Mouse (Mus musculus) limb, embryonic 14.5 days (tissue): ENCODE measurements around the gene Chac1. TPM values are rescaled to one million over a fixed set of nuclear protein-coding genes. Genes with fewer than 3 reads are reported as not detected.

ENCODE experiments used
- ATAC-seq: fragments of 200-750 bp; cut with Nextera tagmentation; 2 replicates; pipeline ENCODE4 v1.8.0; 2017; ENCODE audit warnings: low read depth, moderate number of reproducible peaks, moderate TSS enrichment; ENCODE audit not compliant: low FRiP score
- DNase-seq: peaks from one replicate; pipeline ENCODE4 v3.0.0-alpha.2; 2015; ENCODE audit warnings: low spot score
- H3K27ac ChIP-seq: fragments of 300-500 bp; sonication (generic); replicated peaks from 2 replicates; pipeline ENCODE4 v1.5.1; 2014; ENCODE audit warnings: low read depth, mild to moderate bottlenecking, low read length, moderate library complexity, mixed read lengths
- H3K27me3 ChIP-seq: fragments of 300-500 bp; sonication (generic); 2 replicates; pipeline ENCODE4 v1.6.1; 2014; ENCODE audit warnings: low read length, mixed read lengths; ENCODE audit not compliant: control insufficient read depth, insufficient read depth
- H3K36me3 ChIP-seq: fragments of 300-500 bp; sonication (generic); 2 replicates; pipeline ENCODE4 v1.6.1; 2014; ENCODE audit warnings: mild to moderate bottlenecking, low read length, moderate library complexity, mixed read lengths; ENCODE audit not compliant: control insufficient read depth, insufficient read depth
- H3K4me1 ChIP-seq: fragments of 300-500 bp; sonication (generic); 2 replicates; pipeline ENCODE4 v1.6.1; 2014; ENCODE audit warnings: antibody characterized with exemption, low read length, mixed read lengths; ENCODE audit not compliant: control insufficient read depth, insufficient read depth
- H3K4me2 ChIP-seq: fragments of 300-500 bp; sonication (generic); replicated peaks from 2 replicates; pipeline ENCODE4 v1.6.1; 2014; ENCODE audit warnings: low read depth, mild to moderate bottlenecking, low read length, moderate library complexity; ENCODE audit not compliant: severe bottlenecking
- H3K4me3 ChIP-seq: fragments of 300-500 bp; sonication (generic); replicated peaks from 2 replicates; pipeline ENCODE4 v1.5.1; 2014; ENCODE audit warnings: low read length
- H3K9ac ChIP-seq: fragments of 300-500 bp; sonication (generic); 2 replicates; pipeline ENCODE4 v1.6.1; 2014; ENCODE audit warnings: mild to moderate bottlenecking, low read depth, low read length, moderate library complexity; ENCODE audit not compliant: severe bottlenecking
- H3K9me3 ChIP-seq: fragments of 300-500 bp; sonication (generic); 2 replicates; pipeline ENCODE4 v1.6.1; 2016; ENCODE audit warnings: low read length; ENCODE audit not compliant: control insufficient read depth
- POLR2A ChIP-seq: fragments of 200-500 bp; IDR thresholded peaks from 2 replicates; pipeline ENCODE4 v1.8.0; 2012; ENCODE audit warnings: inconsistent platforms, mild to moderate bottlenecking, moderate library complexity, borderline replicate concordance; ENCODE audit not compliant: insufficient read depth, insufficient read length; ENCODE audit errors: extremely low read depth
- WGBS: fragments of 180-500 bp; shearing (Covaris S2); extraction: QIAGEN DNeasy Blood & Tissue Kit; methylation state at CpG from one replicate; pipeline ENCODE4 v1.1.7; 2014; 5-methylcytosine and 5-hydroxymethylcytosine counted together
- polyA plus RNA-seq, 2 experiments: library from polyadenylated mRNA; depleted of rRNA in 1 of 2; stranded (reverse) in 1 of 2; unstranded in 1 of 2; fragments of >200 nt; fragmentation: Nextera tagmentation in 1 of 2; extraction: Ambion mirVana in 1 of 2; gene quantifications; 2 replicates each; pipeline versions ENCODE4 v1.2.1 to v1.2.3; 2012 to 2014

Chac1 gene
- polyA plus RNA-seq, 2 experiments, result 0.48 to 0.94 TPM

- no peak for TF ChIP-seq POLR2A
- ATAC-seq, result peak; percentile 24; the same call in 1 of the 2 replicates
- Histone ChIP-seq H3K27me3 (peaks cover 85% of the 10 kb centered on the region), H3K4me1 (peaks cover 32% of the 10 kb centered on the region), H3K36me3 (no peaks in the 10 kb centered on the region), H3K9ac (peak within 1 kb of the TSS; percentile 52), H3K4me3 (peak within 1 kb of the TSS; percentile 43), H3K27ac (no peak within 1 kb of the TSS), H3K4me2 (peak within 1 kb of the TSS; percentile 84), H3K9me3 (no peaks in the 10 kb centered on the region)
- under 1% methylated on average over 33 of the region's 33 CpGs for WGBS
- no peak for DNase-seq
These were observed 25.4 kb upstream of the Chac1 start, which contains the start of gene Dll4 for GRCm38 (mm10) chr2:119325568-119326143. Gene Dll4, plus strand, starts transcription at chr2:119325784.

GRCm38 (mm10) chr2:119326161-119327101, 24.6 kb upstream of the Chac1 start:
- H3K4me2 ChIP-seq, result peak overlapping the region; percentile 84
- peak overlapping the region; percentile 52 for H3K9ac ChIP-seq
- no peaks in the 10 kb centered on the region for H3K36me3 ChIP-seq
- H3K27ac ChIP-seq, result no peak overlapping the region
- WGBS, result under 1% methylated on average over 53 of the region's 61 CpGs
- DNase-seq (no peak), ATAC-seq (no peak)
- no peaks in the 10 kb centered on the region for H3K9me3 ChIP-seq
- H3K4me1 ChIP-seq, result peaks cover 32% of the 10 kb centered on the region
- TF ChIP-seq POLR2A, result no peak
- peak overlapping the region; percentile 43 for H3K4me3 ChIP-seq
- H3K27me3 ChIP-seq, result peaks cover 78% of the 10 kb centered on the region

- WGBS, result under 1% methylated on average over 30 of the region's 30 CpGs
- no peaks in the 10 kb centered on the region for H3K9me3 ChIP-seq
- peaks cover 28% of the 10 kb centered on the region for H3K4me1 ChIP-seq
- ATAC-seq, result no peak
- no peaks in the 10 kb centered on the region for H3K36me3 ChIP-seq
- no peak for DNase-seq
- no peak for TF ChIP-seq POLR2A
- H3K27me3 ChIP-seq, result peaks cover 75% of the 10 kb centered on the region
- H3K27ac ChIP-seq, result no peak overlapping the region
- peak overlapping the region; percentile 43 for H3K4me3 ChIP-seq
- H3K9ac ChIP-seq, result peak overlapping the region; percentile 52
- peak overlapping the region; percentile 84 for H3K4me2 ChIP-seq
These were observed 23.9 kb upstream of the Chac1 start for GRCm38 (mm10) chr2:119327102-119327480.

GRCm38 (mm10) chr2:119327942-119328526, 23.0 kb upstream of the Chac1 start:
- WGBS, result 18% methylated on average over 11 of the region's 11 CpGs
- H3K27me3 ChIP-seq, result peaks cover 65% of the 10 kb centered on the region
- no peaks in the 10 kb centered on the region for H3K36me3 ChIP-seq
- no peak for TF ChIP-seq POLR2A
- DNase-seq, result no peak
- H3K4me3 ChIP-seq, result peak overlapping the region; percentile 43; the same call in 1 of the 2 replicates
- no peak overlapping the region for H3K9ac ChIP-seq
- H3K4me1 ChIP-seq, result peaks cover 21% of the 10 kb centered on the region
- ATAC-seq, result no peak
- H3K27ac ChIP-seq, result no peak overlapping the region
- peak overlapping the region; percentile 84; the same call in 1 of the 2 replicates for H3K4me2 ChIP-seq
- H3K9me3 ChIP-seq, result no peaks in the 10 kb centered on the region

GRCm38 (mm10) chr2:119328546-119328945, 22.5 kb upstream of the Chac1 start:
- DNase-seq, result no peak
- Histone ChIP-seq H3K36me3 (no peaks in the 10 kb centered on the region), H3K27me3 (peaks cover 60% of the 10 kb centered on the region), H3K4me1 (peaks cover 21% of the 10 kb centered on the region), H3K9me3 (no peaks in the 10 kb centered on the region), H3K4me2 (no peak overlapping the region), H3K9ac (no peak overlapping the region), H3K4me3 (peak overlapping the region; percentile 4; the same call in 1 of the 2 replicates), H3K27ac (no peak overlapping the region)
- no peak for ATAC-seq
- WGBS, result 38% methylated on average over 5 of the region's 5 CpGs
- no peak for TF ChIP-seq POLR2A
